Mouse (Mus musculus) R1 (cell line): ENCODE data around the gene Jdp2.

Source experiments
- DNase-seq: peaks from one replicate; pipeline ENCODE4 v3.0.0-alpha.2; 2018; ENCODE audit warnings: low read depth, low spot score

Jdp2 gene

DNA sequence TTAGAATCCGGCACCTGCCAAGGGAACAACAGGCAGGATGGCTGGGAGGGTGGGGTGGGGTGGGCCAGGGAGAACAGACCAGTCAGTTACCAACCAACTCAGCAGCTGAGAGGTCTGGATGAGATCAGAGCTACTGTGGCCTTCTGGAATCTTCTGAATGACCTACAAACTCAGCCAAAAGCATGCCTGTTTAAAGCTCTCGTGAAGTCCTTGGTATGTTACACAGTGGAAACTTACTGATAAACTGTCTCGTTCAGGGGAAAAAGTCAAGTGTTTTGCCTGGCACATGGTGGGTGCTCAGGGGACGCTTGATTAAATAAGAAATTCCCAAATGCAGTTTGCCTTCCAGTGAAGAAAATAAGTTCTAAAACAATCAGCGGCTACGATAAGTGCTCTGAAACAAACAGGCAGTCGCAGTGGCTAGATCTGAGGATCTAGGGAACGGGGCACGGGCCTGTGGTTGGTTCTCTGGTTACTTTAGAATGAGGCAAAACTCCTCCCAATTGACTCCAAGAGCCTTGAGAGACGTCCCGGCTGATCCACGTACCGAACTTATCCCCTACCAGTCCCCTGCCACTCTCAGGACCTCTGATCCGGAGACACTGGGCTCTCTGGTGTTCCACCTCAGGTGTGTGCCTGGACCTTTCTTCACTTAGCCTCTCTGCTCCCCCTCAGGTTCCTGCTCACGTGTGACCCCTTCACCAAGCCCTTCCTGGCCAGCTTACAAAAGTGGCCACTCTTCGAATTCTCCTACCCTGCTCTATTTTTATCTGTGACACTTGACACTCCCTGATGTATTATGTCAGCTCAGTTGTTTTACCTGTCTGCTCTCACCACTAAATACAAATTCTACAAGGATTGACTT is 85.8 kb downstream of the Jdp2 start:
- DNase-seq, result no peak

DNA sequence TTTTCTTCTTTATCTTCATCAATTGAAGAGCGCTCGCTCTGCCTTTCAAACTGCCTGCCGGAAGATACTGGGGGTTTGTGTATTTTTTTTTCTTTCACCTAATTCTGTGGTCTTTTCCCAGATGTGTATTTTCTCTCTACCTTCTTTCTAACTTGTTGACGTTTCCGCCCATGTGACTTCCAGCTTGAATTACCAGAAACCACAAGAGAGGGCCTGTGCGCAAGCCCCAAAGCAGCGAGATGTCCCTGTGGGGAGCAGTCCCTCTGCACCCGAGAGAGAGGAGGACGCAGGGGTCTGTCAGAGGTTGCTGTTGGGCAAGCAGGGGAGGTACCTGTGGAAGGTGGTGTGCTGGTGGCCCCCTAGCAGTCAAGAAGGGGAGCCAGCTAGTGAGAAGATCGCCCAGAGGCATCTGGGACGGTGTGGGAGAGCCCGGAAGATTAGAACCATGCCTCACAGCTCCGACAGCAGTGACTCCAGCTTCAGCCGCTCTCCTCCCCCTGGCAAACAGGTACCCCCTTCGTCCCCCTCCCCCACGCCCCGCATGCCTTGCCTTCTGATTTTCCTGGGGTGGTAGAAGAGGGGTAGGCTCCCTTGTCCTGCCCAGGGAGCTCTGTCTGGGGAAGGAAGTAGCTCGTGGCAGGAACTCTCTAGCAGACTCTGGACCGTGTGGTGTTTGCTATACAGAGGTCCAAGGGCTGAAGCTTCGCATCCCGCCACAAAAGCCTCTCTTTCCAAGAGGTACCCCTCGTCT is 87.8 kb downstream of the Jdp2 start, which contains the start of gene Batf:
Gene Batf, plus strand, starts transcription at position 204 of the 751 bp plus-strand sequence.
- DNase-seq, result no peak

DNA sequence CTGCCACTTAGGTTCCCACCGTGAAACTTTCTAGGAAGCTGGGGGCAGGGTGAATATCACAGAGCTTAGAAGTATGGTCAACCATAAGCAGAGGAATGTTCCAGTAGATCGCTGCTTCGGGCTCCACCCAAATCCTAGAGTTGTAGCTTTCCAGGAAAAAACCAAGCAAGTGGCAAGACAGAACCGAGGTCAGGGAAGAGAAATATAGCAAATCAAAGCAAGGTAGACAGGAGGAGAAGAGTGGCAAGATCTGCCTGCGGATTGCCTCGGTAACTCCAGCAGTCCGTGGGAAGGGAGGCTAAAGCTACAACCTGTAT is 88.3 kb downstream of the Jdp2 start:
- DNase-seq, result no peak

- DNase-seq, result no peak
Measured at GRCm38 (mm10) chr12:85687846-85688245, 89.0 kb downstream of the Jdp2 start.
